Mouse (Mus musculus): ENCODE measurements around the gene Htra3. TPM values are rescaled to one million over a fixed set of nuclear protein-coding genes. Genes with fewer than 3 reads are reported as not detected.

Gene Htra3
- polyA plus RNA-seq, 1 experiment from 2014 or later: 40.5 TPM

- ATAC-seq (no peak), DNase-seq (ENCODE audit: low spot score) (no peak)
- H3K4me1 ChIP-seq (ENCODE audit: insufficient read depth, low read depth, low read length): peaks cover 6% of the 10 kb centered on the region; the same call in 1 of the 2 replicates
- H3K27me3 ChIP-seq (replicated peaks; ENCODE audit: insufficient read depth, low read length): no peaks in the 10 kb centered on the region
- H3K9ac ChIP-seq (replicated peaks; ENCODE audit: low read depth): no peak overlapping the region
- no peak overlapping the region for H3K4me3 ChIP-seq (ENCODE audit: low read depth, low read length)
- H3K27ac ChIP-seq (ENCODE audit: low read length): no peak overlapping the region
- H3K9me3 ChIP-seq (ENCODE audit: low read length): no peaks in the 10 kb centered on the region
- H3K4me2 ChIP-seq (replicated peaks; ENCODE audit: low read depth, low read length): no peak overlapping the region
- no peak for TF ChIP-seq CTCF (IDR thresholded peaks at IDR 0.05)
- TF ChIP-seq EP300 (IDR thresholded peaks at IDR 0.05): no peak
- WGBS: 95% methylated on average over 2 of the region's 2 CpGs
- no peaks in the 10 kb centered on the region for H3K36me3 ChIP-seq (ENCODE audit: insufficient read depth, low read length)
Measured at GRCm38 (mm10) chr5:35626408-35626807, 53.2 kb downstream of the Htra3 start.

GRCm38 (mm10) chr5:35624751-35625239 is 54.8 kb downstream of the Htra3 start:
- Histone ChIP-seq H3K4me1 (ENCODE audit: insufficient read depth, low read depth, low read length) (peaks cover 6% of the 10 kb centered on the region; the same call in 1 of the 2 replicates), H3K4me3 (ENCODE audit: low read depth, low read length) (no peak overlapping the region), H3K4me2 (replicated peaks; ENCODE audit: low read depth, low read length) (no peak overlapping the region), H3K27ac (ENCODE audit: low read length) (no peak overlapping the region), H3K36me3 (ENCODE audit: insufficient read depth, low read length) (no peaks in the 10 kb centered on the region), H3K27me3 (replicated peaks; ENCODE audit: insufficient read depth, low read length) (no peaks in the 10 kb centered on the region), H3K9ac (replicated peaks; ENCODE audit: low read depth) (no peak overlapping the region), H3K9me3 (ENCODE audit: low read length) (no peaks in the 10 kb centered on the region)
- DNase-seq (ENCODE audit: low spot score): peak; percentile 84
- TF ChIP-seq EP300 (IDR thresholded peaks at IDR 0.05) (peak; percentile 53; the same call in 1 of the 2 replicates), CTCF (IDR thresholded peaks at IDR 0.05) (no peak)
- 30% methylated on average over 4 of the region's 4 CpGs for WGBS
- ATAC-seq: peak; percentile 90

- Histone ChIP-seq H3K4me2 (replicated peaks; ENCODE audit: low read depth, low read length) (no peak overlapping the region), H3K27me3 (replicated peaks; ENCODE audit: insufficient read depth, low read length) (no peaks in the 10 kb centered on the region), H3K9me3 (ENCODE audit: low read length) (no peaks in the 10 kb centered on the region), H3K4me1 (ENCODE audit: insufficient read depth, low read depth, low read length) (peaks cover 6% of the 10 kb centered on the region; the same call in 1 of the 2 replicates), H3K27ac (ENCODE audit: low read length) (no peak overlapping the region), H3K36me3 (ENCODE audit: insufficient read depth, low read length) (no peaks in the 10 kb centered on the region), H3K4me3 (ENCODE audit: low read depth, low read length) (no peak overlapping the region), H3K9ac (replicated peaks; ENCODE audit: low read depth) (no peak overlapping the region)
- TF ChIP-seq EP300 (IDR thresholded peaks at IDR 0.05): no peak
- no peak for TF ChIP-seq CTCF (IDR thresholded peaks at IDR 0.05)
- ATAC-seq: no peak
- no peak for DNase-seq (ENCODE audit: low spot score)
Measured at GRCm38 (mm10) chr5:35623831-35624230, 55.8 kb downstream of the Htra3 start.

GRCm38 (mm10) chr5:35621114-35621513 is 58.5 kb downstream of the Htra3 start:
- 29% methylated on average over 4 of the region's 4 CpGs for WGBS
- ATAC-seq (no peak), DNase-seq (ENCODE audit: low spot score) (no peak)
- H3K27me3 ChIP-seq (replicated peaks; ENCODE audit: insufficient read depth, low read length): no peaks in the 10 kb centered on the region
- no peaks in the 10 kb centered on the region for H3K9me3 ChIP-seq (ENCODE audit: low read length)
- H3K4me3 ChIP-seq (ENCODE audit: low read depth, low read length): no peak overlapping the region
- no peak overlapping the region for H3K4me2 ChIP-seq (replicated peaks; ENCODE audit: low read depth, low read length)
- H3K4me1 ChIP-seq (ENCODE audit: insufficient read depth, low read depth, low read length): peaks cover 9% of the 10 kb centered on the region; the same call in 1 of the 2 replicates
- no peaks in the 10 kb centered on the region for H3K36me3 ChIP-seq (ENCODE audit: insufficient read depth, low read length)
- H3K27ac ChIP-seq (ENCODE audit: low read length): no peak overlapping the region
- TF ChIP-seq EP300 (IDR thresholded peaks at IDR 0.05) (no peak), CTCF (IDR thresholded peaks at IDR 0.05) (no peak)
- H3K9ac ChIP-seq (replicated peaks; ENCODE audit: low read depth): no peak overlapping the region

GRCm38 (mm10) chr5:35616943-35617342 is 62.6 kb downstream of the Htra3 start:
- TF ChIP-seq CTCF (IDR thresholded peaks at IDR 0.05) (no peak), EP300 (IDR thresholded peaks at IDR 0.05) (no peak)
- ATAC-seq: peak; percentile 41
- H3K27me3 ChIP-seq (replicated peaks; ENCODE audit: insufficient read depth, low read length): no peaks in the 10 kb centered on the region
- no peaks in the 10 kb centered on the region for H3K9me3 ChIP-seq (ENCODE audit: low read length)
- no peak overlapping the region for H3K27ac ChIP-seq (ENCODE audit: low read length)
- no peak overlapping the region for H3K9ac ChIP-seq (replicated peaks; ENCODE audit: low read depth)
- H3K36me3 ChIP-seq (ENCODE audit: insufficient read depth, low read length): no peaks in the 10 kb centered on the region
- H3K4me1 ChIP-seq (ENCODE audit: insufficient read depth, low read depth, low read length): peaks cover 2% of the 10 kb centered on the region; the same call in 1 of the 2 replicates
- no peak overlapping the region for H3K4me3 ChIP-seq (ENCODE audit: low read depth, low read length)
- 48% methylated on average over 5 of the region's 5 CpGs for WGBS
- no peak overlapping the region for H3K4me2 ChIP-seq (replicated peaks; ENCODE audit: low read depth, low read length)
- peak; percentile 55 for DNase-seq (ENCODE audit: low spot score)

GRCm38 (mm10) chr5:35612722-35613121 is 66.9 kb downstream of the Htra3 start:
- WGBS: 81% methylated on average over 8 of the region's 8 CpGs
- Histone ChIP-seq H3K9ac (replicated peaks; ENCODE audit: low read depth) (no peak overlapping the region), H3K27me3 (replicated peaks; ENCODE audit: insufficient read depth, low read length) (no peaks in the 10 kb centered on the region), H3K4me1 (ENCODE audit: insufficient read depth, low read depth, low read length) (peaks cover 1% of the 10 kb centered on the region; the same call in 1 of the 2 replicates), H3K4me3 (ENCODE audit: low read depth, low read length) (no peak overlapping the region), H3K4me2 (replicated peaks; ENCODE audit: low read depth, low read length) (no peak overlapping the region), H3K27ac (ENCODE audit: low read length) (no peak overlapping the region), H3K9me3 (ENCODE audit: low read length) (no peaks in the 10 kb centered on the region), H3K36me3 (ENCODE audit: insufficient read depth, low read length) (no peaks in the 10 kb centered on the region)
- DNase-seq (ENCODE audit: low spot score) (no peak), ATAC-seq (no peak)
- no peak for TF ChIP-seq EP300 (IDR thresholded peaks at IDR 0.05)
- no peak for TF ChIP-seq CTCF (IDR thresholded peaks at IDR 0.05)

- no peak overlapping the region for H3K27ac ChIP-seq (ENCODE audit: low read length)
- no peaks in the 10 kb centered on the region for H3K9me3 ChIP-seq (ENCODE audit: low read length)
- H3K4me1 ChIP-seq (ENCODE audit: insufficient read depth, low read depth, low read length): no peaks in the 10 kb centered on the region
- H3K36me3 ChIP-seq (ENCODE audit: insufficient read depth, low read length): no peaks in the 10 kb centered on the region
- H3K4me3 ChIP-seq (ENCODE audit: low read depth, low read length): no peak overlapping the region
- H3K9ac ChIP-seq (replicated peaks; ENCODE audit: low read depth): no peak overlapping the region
- WGBS: 71% methylated on average over 11 of the region's 11 CpGs
- TF ChIP-seq EP300 (IDR thresholded peaks at IDR 0.05) (no peak), CTCF (IDR thresholded peaks at IDR 0.05) (no peak)
- no peaks in the 10 kb centered on the region for H3K27me3 ChIP-seq (replicated peaks; ENCODE audit: insufficient read depth, low read length)
- DNase-seq (ENCODE audit: low spot score): no peak
- H3K4me2 ChIP-seq (replicated peaks; ENCODE audit: low read depth, low read length): no peak overlapping the region
- ATAC-seq: no peak
Measured at GRCm38 (mm10) chr5:35611900-35612299, 67.7 kb downstream of the Htra3 start.

Data from lung, postnatal 0 days (tissue).